Mouse (Mus musculus) megakaryocyte, embryonic 14.5 days (primary cell): ENCODE results near the gene Pbx4. TPM values are rescaled to one million over a fixed set of nuclear protein-coding genes. Genes with fewer than 3 reads are reported as not detected.

Experiments
- H3K27me3 ChIP-seq: replicated peaks from 2 replicates; pipeline ENCODE3; 2012; ENCODE audit warnings: inconsistent platforms
- H3K36me3 ChIP-seq: replicated peaks from 2 replicates; pipeline ENCODE3; 2012; ENCODE audit warnings: low read length, inconsistent platforms, mixed read lengths
- H3K4me1 ChIP-seq: 2 replicates; pipeline ENCODE4 v1.6.1; 2012; ENCODE audit warnings: inconsistent platforms
- H3K4me3 ChIP-seq: replicated peaks from 2 replicates; pipeline ENCODE3; 2012; ENCODE audit warnings: moderate library complexity, mild to moderate bottlenecking, inconsistent platforms
- H3K9me3 ChIP-seq: 2 replicates; pipeline ENCODE4 v1.6.1; 2012; ENCODE audit warnings: inconsistent platforms
- FLI1 ChIP-seq: IDR thresholded peaks from 2 replicates; pipeline ENCODE4 v1.6.1; 2012; ENCODE audit warnings: low read length, inconsistent platforms, mixed read lengths
- GATA1 ChIP-seq: IDR thresholded peaks from 3 replicates; pipeline ENCODE4 v1.6.1; 2012; ENCODE audit warnings: mixed read lengths, low read length, inconsistent platforms, borderline replicate concordance
- polyA plus RNA-seq: library from polyadenylated mRNA; stranded (reverse); fragments of >175 nt; gene quantifications from 2 replicates; pipeline ENCODE4 v1.2.3, GENCODE M21; 2012; ENCODE audit warnings: low replicate concordance; ENCODE audit not compliant: insufficient read depth

Gene Pbx4
- polyA plus RNA-seq, 1 experiment: 1.7 TPM

DNA sequence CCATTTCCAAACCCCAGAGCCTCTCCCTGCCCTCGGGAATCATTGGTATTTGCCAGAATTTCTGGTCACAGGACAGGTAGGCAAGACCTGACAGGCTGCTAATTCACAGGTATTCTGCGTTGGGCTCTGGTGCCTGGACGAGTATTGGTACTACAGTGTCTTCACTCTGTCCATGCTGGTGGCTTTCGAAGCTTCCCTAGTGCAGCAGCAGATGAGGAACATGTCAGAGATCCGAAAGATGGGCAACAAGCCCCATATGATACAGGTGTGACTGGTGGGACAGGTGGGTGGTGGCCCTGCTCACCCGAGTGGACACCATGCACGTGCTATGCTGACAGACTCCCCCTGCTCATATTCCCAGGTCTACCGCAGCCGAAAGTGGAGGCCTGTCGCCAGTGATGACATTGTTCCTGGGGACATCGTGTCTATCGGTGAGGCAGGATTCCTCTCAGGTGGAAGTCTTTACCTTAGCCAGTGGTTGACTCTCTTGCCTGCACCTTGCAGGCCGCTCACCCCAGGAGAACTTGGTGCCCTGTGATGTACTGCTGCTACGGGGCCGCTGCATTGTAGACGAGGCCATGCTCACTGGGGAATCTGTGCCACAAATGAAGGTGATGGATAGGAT is 35.5 kb upstream of the Pbx4 start:
- Histone ChIP-seq H3K9me3 (no peaks in the 10 kb centered on the region), H3K27me3 (no peaks in the 10 kb centered on the region), H3K4me1 (peaks cover 34% of the 10 kb centered on the region), H3K4me3 (no peak overlapping the region), H3K36me3 (peaks cover 91% of the 10 kb centered on the region)
- TF ChIP-seq GATA1 (no peak), FLI1 (no peak)

- Histone ChIP-seq H3K4me3 (no peak overlapping the region), H3K9me3 (no peaks in the 10 kb centered on the region), H3K36me3 (peaks cover 99% of the 10 kb centered on the region), H3K4me1 (peaks cover 26% of the 10 kb centered on the region), H3K27me3 (no peaks in the 10 kb centered on the region)
- TF ChIP-seq GATA1: no peak
- TF ChIP-seq FLI1: no peak
Observed at GRCm38 (mm10) chr8:69797661-69798060, 34.6 kb upstream of the Pbx4 start.

DNA sequence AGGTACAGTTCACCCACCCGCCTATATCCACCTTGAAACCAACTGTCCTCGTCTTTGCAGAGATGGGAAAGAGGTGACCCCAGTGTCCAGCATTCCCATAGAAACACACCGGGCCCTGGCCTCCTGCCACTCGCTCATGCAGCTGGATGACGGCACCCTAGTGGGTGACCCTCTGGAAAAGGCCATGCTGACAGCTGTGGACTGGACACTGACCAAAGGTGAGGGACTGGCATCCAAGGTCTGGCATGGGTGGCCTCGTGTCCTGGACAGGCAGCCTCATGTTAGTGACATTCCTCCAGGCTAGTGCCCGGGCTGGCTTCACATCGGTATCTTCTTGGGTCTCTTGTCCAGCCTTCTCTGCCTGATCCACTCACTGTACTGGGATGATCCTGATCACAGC is 33.0 kb upstream of the Pbx4 start:
- peaks cover 99% of the 10 kb centered on the region for H3K36me3 ChIP-seq
- no peak overlapping the region for H3K4me3 ChIP-seq
- TF ChIP-seq FLI1: no peak
- TF ChIP-seq GATA1: no peak

DNA sequence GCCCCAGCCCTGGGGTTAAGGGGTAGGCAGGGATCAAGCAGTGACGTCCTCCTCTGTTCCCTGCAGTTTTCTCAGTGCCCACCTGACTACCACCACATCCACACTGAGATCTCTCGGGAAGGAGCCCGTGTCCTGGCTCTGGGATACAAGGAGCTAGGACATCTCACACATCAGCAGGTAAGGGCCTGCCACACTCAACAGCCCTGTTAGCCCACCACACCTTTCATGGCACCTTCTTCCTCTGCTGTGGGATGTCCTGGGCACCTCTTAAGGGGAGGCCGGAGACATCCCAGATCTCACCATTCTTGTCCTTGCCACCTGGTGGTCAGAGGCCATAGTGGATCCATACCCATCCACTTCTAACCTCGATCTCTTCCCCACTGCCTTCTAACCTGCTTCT is 32.3 kb upstream of the Pbx4 start:
- H3K27me3 ChIP-seq: no peaks in the 10 kb centered on the region
- no peak for TF ChIP-seq GATA1
- no peak for TF ChIP-seq FLI1
- no peaks in the 10 kb centered on the region for H3K9me3 ChIP-seq
- H3K4me3 ChIP-seq: no peak overlapping the region
- peaks cover 10% of the 10 kb centered on the region for H3K4me1 ChIP-seq
- H3K36me3 ChIP-seq: peaks cover 98% of the 10 kb centered on the region

More for the DNA sequence above, 33.0 kb upstream of the Pbx4 start:
- no peaks in the 10 kb centered on the region for H3K9me3 ChIP-seq
- no peaks in the 10 kb centered on the region for H3K27me3 ChIP-seq
- peaks cover 14% of the 10 kb centered on the region for H3K4me1 ChIP-seq

DNA sequence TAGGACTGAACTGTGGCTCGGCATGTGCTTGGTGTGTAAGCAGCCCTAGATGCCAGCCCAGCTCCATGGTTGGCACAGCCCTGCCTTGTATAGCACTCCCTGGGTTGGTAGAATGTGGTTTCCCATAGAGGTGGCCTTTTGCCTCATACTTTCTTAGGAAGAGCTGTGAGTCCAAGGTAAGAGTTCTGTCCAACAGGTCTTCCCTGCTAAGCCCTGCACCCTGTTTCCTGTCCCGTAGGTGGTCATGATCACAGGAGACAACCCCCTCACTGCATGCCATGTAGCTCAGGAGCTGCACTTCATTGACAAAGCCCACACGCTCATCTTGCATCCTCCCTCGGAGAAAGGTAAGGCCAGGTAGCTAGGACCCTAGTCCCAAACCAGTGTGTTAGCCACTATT is 30.5 kb upstream of the Pbx4 start:
- Histone ChIP-seq H3K9me3 (no peaks in the 10 kb centered on the region), H3K27me3 (no peaks in the 10 kb centered on the region), H3K4me3 (no peak overlapping the region), H3K36me3 (peaks cover 98% of the 10 kb centered on the region), H3K4me1 (peaks cover 23% of the 10 kb centered on the region; the same call in 1 of the 2 replicates)
- no peak for TF ChIP-seq FLI1
- no peak for TF ChIP-seq GATA1

DNA sequence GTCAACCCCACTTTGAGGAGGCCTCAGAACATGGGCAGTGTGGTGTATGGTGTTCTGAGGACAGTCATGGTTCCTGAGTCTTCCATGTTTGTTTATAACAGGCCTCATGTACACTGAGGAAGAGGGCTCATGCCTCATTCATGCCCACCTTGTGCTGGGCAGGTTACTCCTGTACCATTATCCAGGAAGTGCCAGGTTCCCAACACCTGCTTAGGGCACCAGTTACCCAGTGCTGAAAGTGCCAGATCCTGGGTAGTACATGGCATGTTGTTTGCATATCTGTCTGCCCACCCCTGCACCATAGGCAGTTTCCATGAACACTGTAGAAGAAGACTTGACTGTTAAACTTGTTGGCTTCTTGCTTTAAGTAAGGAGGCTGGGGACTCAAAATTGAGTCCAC is 30.1 kb upstream of the Pbx4 start:
- peaks cover 98% of the 10 kb centered on the region for H3K36me3 ChIP-seq
- peaks cover 27% of the 10 kb centered on the region for H3K4me1 ChIP-seq
- no peaks in the 10 kb centered on the region for H3K27me3 ChIP-seq
- TF ChIP-seq GATA1 (no peak), FLI1 (no peak)
- H3K4me3 ChIP-seq: no peak overlapping the region
- no peaks in the 10 kb centered on the region for H3K9me3 ChIP-seq

- no peaks in the 10 kb centered on the region for H3K27me3 ChIP-seq
- TF ChIP-seq GATA1 (no peak), FLI1 (no peak)
- H3K9me3 ChIP-seq: no peaks in the 10 kb centered on the region
- no peak overlapping the region for H3K4me3 ChIP-seq
- H3K4me1 ChIP-seq: peaks cover 39% of the 10 kb centered on the region
- H3K36me3 ChIP-seq: peaks cover 98% of the 10 kb centered on the region
Observed at GRCm38 (mm10) chr8:69803366-69803765, 28.9 kb upstream of the Pbx4 start.

DNA sequence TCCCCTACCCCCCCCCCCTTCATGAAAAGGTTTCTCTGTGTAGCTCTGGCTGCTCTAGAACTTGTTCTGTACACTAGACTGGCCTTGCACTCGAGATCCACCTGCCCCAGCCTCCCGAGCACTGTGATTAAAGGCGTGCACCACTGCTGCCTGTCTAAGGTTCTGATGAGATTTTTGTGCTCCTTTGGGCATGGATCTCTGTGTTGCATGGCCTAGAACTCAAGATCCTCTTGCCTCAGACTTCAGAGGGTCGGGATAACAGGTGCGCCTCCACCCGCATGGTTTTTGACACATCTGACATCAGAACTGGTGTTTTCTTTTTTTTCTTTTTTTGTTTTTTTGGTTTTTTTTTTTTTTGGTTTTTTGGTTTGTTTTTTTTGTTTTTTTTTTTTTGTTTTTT is 27.8 kb upstream of the Pbx4 start:
- H3K9me3 ChIP-seq: no peaks in the 10 kb centered on the region
- no peaks in the 10 kb centered on the region for H3K27me3 ChIP-seq
- TF ChIP-seq GATA1 (no peak), FLI1 (no peak)
- no peak overlapping the region for H3K4me3 ChIP-seq
- H3K4me1 ChIP-seq: peaks cover 51% of the 10 kb centered on the region
- H3K36me3 ChIP-seq: peaks cover 86% of the 10 kb centered on the region

- Histone ChIP-seq H3K36me3 (peaks cover 82% of the 10 kb centered on the region), H3K27me3 (no peaks in the 10 kb centered on the region), H3K9me3 (no peaks in the 10 kb centered on the region), H3K4me1 (peaks cover 56% of the 10 kb centered on the region), H3K4me3 (peak overlapping the region; percentile 30)
- TF ChIP-seq GATA1 (no peak), FLI1 (no peak)
Observed at GRCm38 (mm10) chr8:69805086-69805485, 27.2 kb upstream of the Pbx4 start.

DNA sequence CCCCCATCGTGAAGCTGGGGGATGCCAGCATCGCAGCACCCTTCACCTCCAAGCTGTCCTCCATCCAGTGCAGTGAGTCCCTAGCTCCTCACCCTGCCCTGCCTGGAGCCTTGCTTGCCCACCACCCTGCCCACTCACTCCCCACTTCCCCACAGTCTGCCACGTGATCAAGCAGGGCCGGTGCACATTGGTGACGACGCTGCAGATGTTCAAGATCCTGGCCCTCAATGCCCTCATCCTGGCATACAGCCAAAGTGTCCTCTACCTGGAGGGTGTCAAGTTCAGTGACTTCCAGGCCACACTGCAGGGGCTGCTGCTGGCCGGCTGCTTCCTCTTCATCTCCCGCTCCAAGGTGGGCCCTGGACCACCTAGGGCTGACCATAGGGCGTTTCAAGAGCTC is 26.8 kb upstream of the Pbx4 start:
- peaks cover 53% of the 10 kb centered on the region for H3K4me1 ChIP-seq
- no peaks in the 10 kb centered on the region for H3K27me3 ChIP-seq
- peak overlapping the region; percentile 30 for H3K4me3 ChIP-seq
- H3K36me3 ChIP-seq: peaks cover 82% of the 10 kb centered on the region
- TF ChIP-seq GATA1 (no peak), FLI1 (no peak)
- no peaks in the 10 kb centered on the region for H3K9me3 ChIP-seq

- no peaks in the 10 kb centered on the region for H3K27me3 ChIP-seq
- H3K9me3 ChIP-seq: no peaks in the 10 kb centered on the region
- peaks cover 82% of the 10 kb centered on the region for H3K36me3 ChIP-seq
- no peak for TF ChIP-seq GATA1
- no peak overlapping the region for H3K4me3 ChIP-seq
- peaks cover 53% of the 10 kb centered on the region for H3K4me1 ChIP-seq
Observed at GRCm38 (mm10) chr8:69807236-69807635, 25.1 kb upstream of the Pbx4 start.
